Mouse (Mus musculus): ENCODE measurements at regions not wholly inside any gene's neighbourhood (a gene's known extent, or its start where the extent isn't known, plus 50 kb on each side); places are given as distances from the start of the nearest gene placed in this dataset.
A peak's percentile ranks its signal among the peaks of the same experiment; 100 is the strongest.

DNA sequence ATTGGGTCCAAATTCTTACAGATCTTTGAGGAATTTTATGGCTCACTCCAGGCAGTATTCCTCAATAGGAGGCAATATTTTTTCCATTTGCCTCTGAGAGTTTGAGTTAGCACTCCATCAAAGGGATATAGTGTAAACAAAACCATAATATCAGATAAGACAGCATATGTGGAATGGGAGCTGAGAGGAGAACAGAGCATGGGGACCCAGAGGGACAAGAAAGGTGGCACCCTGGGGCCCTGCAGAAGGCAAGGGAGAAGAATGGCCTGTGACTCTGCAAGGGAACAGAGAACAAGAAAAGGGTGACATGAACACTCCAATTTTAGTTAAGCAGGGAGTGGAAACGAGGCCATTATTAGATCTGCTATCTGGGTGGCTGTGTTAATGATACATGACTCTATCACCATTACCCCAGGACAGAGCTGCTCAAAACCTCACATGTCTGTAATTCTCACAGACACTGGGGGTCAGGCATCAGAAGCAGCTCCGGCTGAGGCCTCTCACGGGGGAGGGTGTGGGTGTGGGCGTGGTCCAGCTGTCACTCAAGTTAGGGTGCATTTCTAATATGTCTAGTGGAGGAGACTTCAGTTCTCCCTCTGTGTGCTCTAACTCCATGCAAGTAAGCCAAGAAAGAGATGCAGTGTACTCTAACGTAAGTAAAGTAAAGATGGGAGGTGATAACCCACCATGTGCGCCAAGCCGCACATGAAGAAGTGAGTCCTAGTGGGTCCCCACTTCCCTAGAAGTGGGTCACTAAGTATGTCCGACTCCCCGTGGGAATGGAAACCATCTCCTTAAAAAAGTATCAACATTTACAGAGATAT, 88.4 kb downstream of the Cd24a start:
- H3K4me1 ChIP-seq (ENCODE audit: control insufficient read depth, insufficient read depth): no peaks in the 10 kb centered on the region
- DNase-seq (ENCODE audit: low spot score) (no peak), ATAC-seq (ENCODE audit: insufficient read depth, low read depth) (no peak)
- H3K9ac ChIP-seq (replicated peaks; ENCODE audit: low read depth, low read length): no peak overlapping the region
- no peak overlapping the region for H3K4me3 ChIP-seq (ENCODE audit: low read depth, low read length)
- no peak overlapping the region for H3K27ac ChIP-seq (ENCODE audit: low read depth)
- H3K9me3 ChIP-seq (replicated peaks; ENCODE audit: control insufficient read depth, low read length): no peaks in the 10 kb centered on the region
- H3K36me3 ChIP-seq (replicated peaks; ENCODE audit: control insufficient read depth, insufficient read depth, low read length): no peaks in the 10 kb centered on the region
- no peak overlapping the region; the same call in 1 of the 2 replicates for H3K4me2 ChIP-seq (ENCODE audit: low read depth, low read length)
- TF ChIP-seq CTCF (IDR thresholded peaks at IDR 0.05; ENCODE audit: low read depth) (no peak), EP300 (IDR thresholded peaks at IDR 0.05; ENCODE audit: low read depth) (no peak)
- WGBS: 70% methylated on average over 9 of the region's 9 CpGs
- H3K27me3 ChIP-seq (ENCODE audit: control insufficient read depth, insufficient read depth, low read length): no peaks in the 10 kb centered on the region

DNA sequence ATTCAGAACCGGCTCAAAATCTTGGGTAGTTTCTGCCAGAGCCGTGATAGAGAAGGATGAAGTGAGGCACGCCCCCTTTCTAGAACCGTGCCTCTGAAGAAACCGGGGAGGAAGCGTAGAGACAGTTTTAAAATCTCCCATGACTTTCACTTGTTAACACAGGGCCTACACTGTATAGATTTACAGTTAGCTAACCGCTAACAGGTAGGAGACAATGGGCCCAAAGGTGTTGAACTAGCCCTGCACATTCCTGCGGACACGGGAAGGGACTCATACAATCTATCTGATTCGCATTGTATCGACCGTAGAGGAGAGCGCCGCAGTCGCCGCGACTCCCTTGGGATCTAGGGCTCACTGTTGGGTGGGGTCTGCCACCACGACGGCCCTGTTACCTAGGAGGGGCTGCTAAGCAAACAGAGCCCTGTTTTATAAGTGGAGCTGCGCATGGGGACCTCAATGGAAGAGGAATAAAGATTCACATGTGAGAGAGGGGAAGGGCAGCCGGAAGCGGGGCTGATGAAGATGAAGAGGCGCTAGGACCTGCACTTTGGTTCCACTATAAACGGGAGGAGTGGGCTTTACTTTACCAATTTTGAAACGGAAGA, 89.1 kb downstream of the Cd24a start:
- Histone ChIP-seq H3K9me3 (replicated peaks; ENCODE audit: control insufficient read depth, low read length) (no peaks in the 10 kb centered on the region), H3K27ac (ENCODE audit: low read depth) (no peak overlapping the region), H3K9ac (replicated peaks; ENCODE audit: low read depth, low read length) (no peak overlapping the region), H3K36me3 (replicated peaks; ENCODE audit: control insufficient read depth, insufficient read depth, low read length) (no peaks in the 10 kb centered on the region), H3K4me1 (ENCODE audit: control insufficient read depth, insufficient read depth) (no peaks in the 10 kb centered on the region), H3K4me2 (ENCODE audit: low read depth, low read length) (peak overlapping the region; percentile 45), H3K4me3 (ENCODE audit: low read depth, low read length) (peak overlapping the region; percentile 4; the same call in 1 of the 2 replicates), H3K27me3 (ENCODE audit: control insufficient read depth, insufficient read depth, low read length) (no peaks in the 10 kb centered on the region)
- WGBS: 60% methylated on average over 25 of the region's 25 CpGs
- ATAC-seq (ENCODE audit: insufficient read depth, low read depth): no peak
- TF ChIP-seq EP300 (IDR thresholded peaks at IDR 0.05; ENCODE audit: low read depth) (no peak), CTCF (IDR thresholded peaks at IDR 0.05; ENCODE audit: low read depth) (no peak)
- DNase-seq (ENCODE audit: low spot score): no peak

DNA sequence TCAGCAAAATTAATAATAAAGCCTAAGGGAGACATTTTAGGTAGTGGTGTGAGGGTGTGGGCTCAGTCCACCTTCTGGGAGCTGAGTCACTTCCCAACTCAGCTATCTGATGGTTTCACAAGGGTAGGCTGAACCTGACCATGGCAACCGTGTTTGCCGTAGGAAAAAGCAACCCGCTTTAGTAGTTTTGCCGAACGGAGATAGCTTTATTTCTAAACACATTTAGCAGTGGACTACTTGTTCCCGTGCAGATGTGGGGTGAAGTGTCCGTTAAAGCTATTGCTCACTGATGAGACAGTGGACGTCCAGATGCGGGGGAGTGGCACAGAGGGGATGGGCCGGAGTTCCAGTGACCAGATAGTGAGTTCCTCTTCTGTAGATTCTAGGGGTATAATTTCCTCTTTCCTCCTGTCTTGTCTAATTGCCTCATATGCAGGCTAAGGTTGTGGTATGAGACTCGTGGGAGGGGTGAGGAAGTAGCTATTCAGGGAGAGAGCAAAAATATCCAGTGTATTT, 89.7 kb downstream of the Cd24a start:
- H3K4me2 ChIP-seq (ENCODE audit: low read depth, low read length): no peak overlapping the region
- H3K27ac ChIP-seq (ENCODE audit: low read depth): no peak overlapping the region
- no peak overlapping the region for H3K9ac ChIP-seq (replicated peaks; ENCODE audit: low read depth, low read length)
- TF ChIP-seq EP300 (IDR thresholded peaks at IDR 0.05; ENCODE audit: low read depth) (no peak), CTCF (IDR thresholded peaks at IDR 0.05; ENCODE audit: low read depth) (no peak)
- H3K27me3 ChIP-seq (ENCODE audit: control insufficient read depth, insufficient read depth, low read length): no peaks in the 10 kb centered on the region
- no peaks in the 10 kb centered on the region for H3K4me1 ChIP-seq (ENCODE audit: control insufficient read depth, insufficient read depth)
- H3K9me3 ChIP-seq (replicated peaks; ENCODE audit: control insufficient read depth, low read length): no peaks in the 10 kb centered on the region
- WGBS: 64% methylated on average over 11 of the region's 11 CpGs
- no peak for ATAC-seq (ENCODE audit: insufficient read depth, low read depth)
- H3K4me3 ChIP-seq (ENCODE audit: low read depth, low read length): no peak overlapping the region
- no peaks in the 10 kb centered on the region for H3K36me3 ChIP-seq (replicated peaks; ENCODE audit: control insufficient read depth, insufficient read depth, low read length)
- no peak for DNase-seq (ENCODE audit: low spot score)

- ATAC-seq (ENCODE audit: insufficient read depth, low read depth): no peak
- Histone ChIP-seq H3K4me2 (ENCODE audit: low read depth, low read length) (no peak overlapping the region), H3K36me3 (replicated peaks; ENCODE audit: control insufficient read depth, insufficient read depth, low read length) (no peaks in the 10 kb centered on the region), H3K9me3 (replicated peaks; ENCODE audit: control insufficient read depth, low read length) (no peaks in the 10 kb centered on the region), H3K27ac (ENCODE audit: low read depth) (no peak overlapping the region), H3K27me3 (ENCODE audit: control insufficient read depth, insufficient read depth, low read length) (no peaks in the 10 kb centered on the region), H3K4me1 (ENCODE audit: control insufficient read depth, insufficient read depth) (no peaks in the 10 kb centered on the region), H3K4me3 (ENCODE audit: low read depth, low read length) (no peak overlapping the region), H3K9ac (replicated peaks; ENCODE audit: low read depth, low read length) (no peak overlapping the region)
- WGBS: 51% methylated on average over 5 of the region's 5 CpGs
- TF ChIP-seq EP300 (IDR thresholded peaks at IDR 0.05; ENCODE audit: low read depth) (no peak), CTCF (IDR thresholded peaks at IDR 0.05; ENCODE audit: low read depth) (no peak)
- DNase-seq (ENCODE audit: low spot score): no peak
These were observed 91.4 kb downstream of the Cd24a start for GRCm38 (mm10) chr10:43669471-43669870.

GRCm38 (mm10) chr10:43670745-43671144, 92.7 kb downstream of the Cd24a start:
- ATAC-seq (ENCODE audit: insufficient read depth, low read depth) (no peak), DNase-seq (ENCODE audit: low spot score) (no peak)
- 85% methylated on average over 1 of the region's 1 CpGs for WGBS
- no peak overlapping the region for H3K27ac ChIP-seq (ENCODE audit: low read depth)
- TF ChIP-seq CTCF (IDR thresholded peaks at IDR 0.05; ENCODE audit: low read depth) (no peak), EP300 (IDR thresholded peaks at IDR 0.05; ENCODE audit: low read depth) (no peak)
- no peaks in the 10 kb centered on the region for H3K4me1 ChIP-seq (ENCODE audit: control insufficient read depth, insufficient read depth)
- H3K4me3 ChIP-seq (ENCODE audit: low read depth, low read length): no peak overlapping the region
- H3K4me2 ChIP-seq (ENCODE audit: low read depth, low read length): no peak overlapping the region
- H3K27me3 ChIP-seq (ENCODE audit: control insufficient read depth, insufficient read depth, low read length): no peaks in the 10 kb centered on the region
- H3K9me3 ChIP-seq (replicated peaks; ENCODE audit: control insufficient read depth, low read length): no peaks in the 10 kb centered on the region
- no peaks in the 10 kb centered on the region for H3K36me3 ChIP-seq (replicated peaks; ENCODE audit: control insufficient read depth, insufficient read depth, low read length)
- H3K9ac ChIP-seq (replicated peaks; ENCODE audit: low read depth, low read length): no peak overlapping the region
